Mouse (Mus musculus): ENCODE results near the gene Nkd2. TPM values are rescaled to one million over a fixed set of nuclear protein-coding genes. Genes with fewer than 3 reads are reported as not detected.
A peak's percentile ranks its signal among the peaks of the same experiment; 100 is the strongest.

The Nkd2 gene
- 0.42 TPM for polyA plus RNA-seq (2021)

- DNase-seq (ENCODE audit: low read depth, low spot score): no peak
- TF ChIP-seq CTCF (IDR thresholded peaks at IDR 0.05): peak; percentile 98
- in situ Hi-C loops (cut with MboI; ENCODE audit: low pct_unique_long_range_greater_than_20kb): no loop called here
- CTCF ChIA-PET: interaction anchor here (0.9 to 1.4 kb wide), 2 partner anchors 16 to 19 kb away, joined by 3 read pairs; no protein-coding TSS in a partner anchor
- POLR2A ChIA-PET: interaction anchor here (0.7 kb wide), 1 partner anchor 17 kb away, joined by 6 read pairs; no protein-coding TSS in a partner anchor
- peaks cover 3% of the 10 kb centered on the region for H3K27me3 ChIP-seq
- peak; percentile 87 for ATAC-seq
Measured at GRCm38 (mm10) chr13:73847465-73847836, at the start of gene Nkd2. Nkd2 (minus strand) TSS chr13:73847631.

- POLR2A ChIA-PET: no interaction called here
- no peak for TF ChIP-seq CTCF (IDR thresholded peaks at IDR 0.05)
- H3K27me3 ChIP-seq: no peaks in the 10 kb centered on the region
- no peak for DNase-seq (ENCODE audit: low read depth, low spot score)
- in situ Hi-C loops (cut with MboI; ENCODE audit: low pct_unique_long_range_greater_than_20kb): no loop called here
- CTCF ChIA-PET: no interaction called here
- ATAC-seq: no peak
Measured at GRCm38 (mm10) chr13:73892493-73893178, 45.2 kb upstream of the Nkd2 start.

GRCm38 (mm10) chr13:73887415-73887874 is 40.0 kb upstream of the Nkd2 start:
- DNase-seq (ENCODE audit: low read depth, low spot score) (no peak), ATAC-seq (no peak)
- ChIA-PET CTCF (interaction anchor here (1.0 kb wide), 1 partner anchor 17 kb away, joined by 3 read pairs; no protein-coding TSS in a partner anchor), POLR2A (no interaction called here)
- no peaks in the 10 kb centered on the region for H3K27me3 ChIP-seq
- in situ Hi-C loops (cut with MboI; ENCODE audit: low pct_unique_long_range_greater_than_20kb): no loop called here
- no peak for TF ChIP-seq CTCF (IDR thresholded peaks at IDR 0.05)

GRCm38 (mm10) chr13:73886601-73887000 is 39.2 kb upstream of the Nkd2 start:
- no peak for ATAC-seq

GRCm38 (mm10) chr13:73886066-73886465 is 38.6 kb upstream of the Nkd2 start:
- ATAC-seq: no peak
- DNase-seq (ENCODE audit: low read depth, low spot score): no peak
- POLR2A ChIA-PET: no interaction called here
- CTCF ChIA-PET: no interaction called here
- in situ Hi-C loops (cut with MboI; ENCODE audit: low pct_unique_long_range_greater_than_20kb): no loop called here
- no peak for TF ChIP-seq CTCF (IDR thresholded peaks at IDR 0.05)
- no peaks in the 10 kb centered on the region for H3K27me3 ChIP-seq

More at GRCm38 (mm10) chr13:73886601-73887000, 39.2 kb upstream of the Nkd2 start:
- ChIA-PET POLR2A (no interaction called here), CTCF (interaction anchor here (1.0 kb wide), 1 partner anchor 18 kb away, joined by 3 read pairs; no protein-coding TSS in a partner anchor)
- in situ Hi-C loops (cut with MboI; ENCODE audit: low pct_unique_long_range_greater_than_20kb): no loop called here
- no peak for DNase-seq (ENCODE audit: low read depth, low spot score)
- H3K27me3 ChIP-seq: no peaks in the 10 kb centered on the region
- TF ChIP-seq CTCF (IDR thresholded peaks at IDR 0.05): no peak

GRCm38 (mm10) chr13:73885656-73886055 is 38.2 kb upstream of the Nkd2 start:
- ATAC-seq (no peak), DNase-seq (ENCODE audit: low read depth, low spot score) (no peak)
- TF ChIP-seq CTCF (IDR thresholded peaks at IDR 0.05): no peak
- in situ Hi-C loops (cut with MboI; ENCODE audit: low pct_unique_long_range_greater_than_20kb): no loop called here
- H3K27me3 ChIP-seq: no peaks in the 10 kb centered on the region
- ChIA-PET CTCF (no interaction called here), POLR2A (no interaction called here)

GRCm38 (mm10) chr13:73881347-73881746 is 33.9 kb upstream of the Nkd2 start:
- in situ Hi-C loops (cut with MboI; ENCODE audit: low pct_unique_long_range_greater_than_20kb): no loop called here
- DNase-seq (ENCODE audit: low read depth, low spot score) (no peak), ATAC-seq (no peak)
- TF ChIP-seq CTCF (IDR thresholded peaks at IDR 0.05): no peak
- CTCF ChIA-PET: interaction anchor here (1.2 to 1.4 kb wide), 2 partner anchors 10 to 26 kb away, joined by 3 to 4 read pairs; no protein-coding TSS in a partner anchor
- no peaks in the 10 kb centered on the region for H3K27me3 ChIP-seq
- POLR2A ChIA-PET: no interaction called here

GRCm38 (mm10) chr13:73879824-73880223 is 32.4 kb upstream of the Nkd2 start:
- CTCF ChIA-PET: interaction anchor here (0.8 to 0.9 kb wide), 2 partner anchors 14 to 43 kb away, joined by 3 read pairs; no protein-coding TSS in a partner anchor
- peak; percentile 85 for TF ChIP-seq CTCF (IDR thresholded peaks at IDR 0.05)
- in situ Hi-C loops (cut with MboI; ENCODE audit: low pct_unique_long_range_greater_than_20kb): no loop called here
- POLR2A ChIA-PET: no interaction called here
- DNase-seq (ENCODE audit: low read depth, low spot score) (no peak), ATAC-seq (peak; percentile 73)
- H3K27me3 ChIP-seq: no peaks in the 10 kb centered on the region

- ChIA-PET CTCF (no interaction called here), POLR2A (no interaction called here)
- DNase-seq (ENCODE audit: low read depth, low spot score) (no peak), ATAC-seq (no peak)
- H3K27me3 ChIP-seq: peaks cover 9% of the 10 kb centered on the region
- no peak for TF ChIP-seq CTCF (IDR thresholded peaks at IDR 0.05)
- in situ Hi-C loops (cut with MboI; ENCODE audit: low pct_unique_long_range_greater_than_20kb): no loop called here
Measured at GRCm38 (mm10) chr13:73872159-73872558, 24.7 kb upstream of the Nkd2 start.

- peaks cover 3% of the 10 kb centered on the region for H3K27me3 ChIP-seq
- DNase-seq (ENCODE audit: low read depth, low spot score) (no peak), ATAC-seq (no peak)
- ChIA-PET CTCF (interaction anchor here (1.0 to 1.4 kb wide), 2 partner anchors 18 to 199 kb away, joined by 3 to 4 read pairs; no protein-coding TSS in a partner anchor), POLR2A (interaction anchor here (0.7 kb wide), 1 partner anchor 16 kb away, joined by 6 read pairs; no protein-coding TSS in a partner anchor)
- in situ Hi-C loops (cut with MboI; ENCODE audit: low pct_unique_long_range_greater_than_20kb): no loop called here
- no peak for TF ChIP-seq CTCF (IDR thresholded peaks at IDR 0.05)
Measured at GRCm38 (mm10) chr13:73846589-73847464, 604 bp downstream of the Nkd2 start.
